Mouse (Mus musculus) retina, adult 2 months (tissue): ENCODE data around the gene Rgs8.

Experiments used
- DNase-seq: peaks from one replicate; pipeline ENCODE4 v3.0.0-alpha.2; 2012; ENCODE audit warnings: low read depth, low spot score

The Rgs8 gene

GRCm38 (mm10) chr1:153741551-153742316 is 88.9 kb downstream of the Rgs8 start:
- no peak for DNase-seq

GRCm38 (mm10) chr1:153742374-153743155 is 89.7 kb downstream of the Rgs8 start:
- no peak for DNase-seq

DNA sequence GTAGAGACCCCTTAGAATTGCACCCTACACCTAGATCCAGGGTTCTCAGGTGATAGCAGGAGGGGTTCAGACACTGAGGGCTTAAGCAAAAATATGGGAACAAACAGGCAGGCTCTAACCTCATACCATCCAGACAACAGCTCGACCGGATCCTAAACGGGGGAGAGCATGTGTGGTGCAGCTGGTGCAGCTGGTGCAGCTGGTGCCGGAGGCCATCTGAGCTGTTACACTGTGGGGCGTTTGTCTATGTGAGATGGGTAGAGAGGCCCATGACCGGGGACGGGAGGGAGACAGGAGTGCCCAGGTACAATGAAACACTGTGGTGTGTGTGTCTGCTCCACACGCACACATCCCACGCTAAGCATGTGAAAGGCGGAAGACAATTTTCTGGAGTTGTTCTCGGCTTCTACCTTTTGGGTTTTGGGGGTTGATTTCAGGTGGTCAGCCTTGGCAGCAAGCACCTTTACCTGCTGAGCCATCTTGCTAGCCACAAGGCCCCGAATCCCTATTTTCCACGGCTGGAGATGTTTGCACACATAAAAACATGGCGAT is 93.4 kb downstream of the Rgs8 start:
- DNase-seq: no peak

GRCm38 (mm10) chr1:153746728-153747127 is 93.9 kb downstream of the Rgs8 start:
- DNase-seq: no peak

- no peak for DNase-seq
Measured at GRCm38 (mm10) chr1:153747861-153748530, 95.2 kb downstream of the Rgs8 start.

- no peak for DNase-seq
Measured at GRCm38 (mm10) chr1:153748549-153748948, 95.7 kb downstream of the Rgs8 start.

- DNase-seq: no peak
Measured at GRCm38 (mm10) chr1:153749211-153749801, 96.5 kb downstream of the Rgs8 start, which contains the start of gene Rnasel. Gene Rnasel, plus strand, starts transcription at chr1:153749426.
